Mouse (Mus musculus): ENCODE data around the gene Nr1h3. TPM values are rescaled to one million over a fixed set of nuclear protein-coding genes. Genes with fewer than 3 reads are reported as not detected.
A peak's percentile ranks its signal among the peaks of the same experiment; 100 is the strongest.

Nr1h3 gene
- total RNA-seq, 2 experiments from 2014 or later, result 3.4 to 7.1 TPM

GRCm38 (mm10) chr2:91220501-91220900 lies 17.9 kb upstream of the Nr1h3 start:
- no peak for DNase-seq (ENCODE audit: extremely low spot score in 1 of 2, low spot score in 2 of 2)
- Histone ChIP-seq H3K27ac (no peak overlapping the region), H3K4me3 (no peak overlapping the region)
- intact Hi-C loops (cut with DNase I), result no loop called here
- TF ChIP-seq CTCF (IDR thresholded peaks at IDR 0.05), result no peak

GRCm38 (mm10) chr2:91217032-91217431 lies 14.4 kb upstream of the Nr1h3 start:
- intact Hi-C loops (cut with DNase I), result no loop called here
- Histone ChIP-seq H3K27ac (no peak overlapping the region; the same call in 1 of the 2 replicates), H3K4me3 (no peak overlapping the region)
- TF ChIP-seq CTCF (IDR thresholded peaks at IDR 0.05), result no peak
- no peak for DNase-seq (ENCODE audit: extremely low spot score in 1 of 2, low spot score in 2 of 2)

GRCm38 (mm10) chr2:91213311-91213710 lies 10.7 kb upstream of the Nr1h3 start:
- H3K4me3 ChIP-seq, result no peak overlapping the region
- intact Hi-C loops (cut with DNase I), result no loop called here
- H3K27ac ChIP-seq, result no peak overlapping the region
- DNase-seq (ENCODE audit: extremely low spot score in 1 of 2, low spot score in 2 of 2), result no peak
- TF ChIP-seq CTCF (IDR thresholded peaks at IDR 0.05), result peak; percentile 16

- no peak for TF ChIP-seq CTCF (IDR thresholded peaks at IDR 0.05)
- no peak for DNase-seq (ENCODE audit: extremely low spot score in 1 of 2, low spot score in 2 of 2)
- intact Hi-C loops (cut with DNase I), result no loop called here
Measured at GRCm38 (mm10) chr2:91206254-91206775, 3.7 kb upstream of the Nr1h3 start.

GRCm38 (mm10) chr2:91202972-91203656 lies 480 bp upstream of the Nr1h3 start:
- no peak for TF ChIP-seq CTCF (IDR thresholded peaks at IDR 0.05)
- no peak for DNase-seq (ENCODE audit: extremely low spot score in 1 of 2, low spot score in 2 of 2)
- H3K27ac ChIP-seq, result peak overlapping the region; percentile 96
- intact Hi-C loops (cut with DNase I), result loop anchor here (1.0 to 2.0 kb wide), 3 partner anchors 21 to 133 kb away; partner anchors contain the start of genes Ddb2 and Slc39a13
- H3K4me3 ChIP-seq, result peak overlapping the region; percentile 74

More at GRCm38 (mm10) chr2:91206254-91206775, 3.7 kb upstream of the Nr1h3 start:
- no peak overlapping the region; the same call in 1 of the 2 replicates for H3K27ac ChIP-seq
- H3K4me3 ChIP-seq, result no peak overlapping the region

- no peak for TF ChIP-seq CTCF (IDR thresholded peaks at IDR 0.05)
- no peak for DNase-seq (ENCODE audit: extremely low spot score in 1 of 2, low spot score in 2 of 2)
- H3K27ac ChIP-seq, result no peak overlapping the region; the same call in none of the 2 replicates
- intact Hi-C loops (cut with DNase I), result no loop called here
- H3K4me3 ChIP-seq, result no peak overlapping the region
Measured at GRCm38 (mm10) chr2:91198888-91199287, 3.7 kb downstream of the Nr1h3 start.

GRCm38 (mm10) chr2:91196577-91197001 lies 6.0 kb downstream of the Nr1h3 start:
- intact Hi-C loops (cut with DNase I), result no loop called here
- TF ChIP-seq CTCF (IDR thresholded peaks at IDR 0.05), result no peak
- H3K4me3 ChIP-seq, result no peak overlapping the region
- DNase-seq (ENCODE audit: extremely low spot score in 1 of 2, low spot score in 2 of 2), result peak in 1 of 2 experiments; percentile 32
- peak overlapping the region; percentile 64 for H3K27ac ChIP-seq

- peak overlapping the region; percentile 35 for H3K4me3 ChIP-seq
- intact Hi-C loops (cut with DNase I), result no loop called here
- TF ChIP-seq CTCF (IDR thresholded peaks at IDR 0.05), result peak; percentile 63
- peak overlapping the region; percentile 45 for H3K27ac ChIP-seq
- DNase-seq (ENCODE audit: extremely low spot score in 1 of 2, low spot score in 2 of 2), result peak in 1 of 2 experiments; percentile 38
Measured at GRCm38 (mm10) chr2:91194624-91195332, 7.9 kb downstream of the Nr1h3 start.

- intact Hi-C loops (cut with DNase I), result no loop called here
- H3K4me3 ChIP-seq, result no peak overlapping the region
- no peak overlapping the region for H3K27ac ChIP-seq
- no peak for TF ChIP-seq CTCF (IDR thresholded peaks at IDR 0.05)
- no peak for DNase-seq (ENCODE audit: extremely low spot score in 1 of 2, low spot score in 2 of 2)
Measured at GRCm38 (mm10) chr2:91190501-91190900, 12.1 kb downstream of the Nr1h3 start.

- no peak overlapping the region for H3K4me3 ChIP-seq
- TF ChIP-seq CTCF (IDR thresholded peaks at IDR 0.05), result no peak
- intact Hi-C loops (cut with DNase I), result no loop called here
- H3K27ac ChIP-seq, result peak overlapping the region; percentile 55; the same call in 1 of the 2 replicates
- DNase-seq (ENCODE audit: extremely low spot score in 1 of 2, low spot score in 2 of 2), result no peak
Measured at GRCm38 (mm10) chr2:91187431-91187830, 15.2 kb downstream of the Nr1h3 start.

GRCm38 (mm10) chr2:91186208-91186607 lies 16.4 kb downstream of the Nr1h3 start:
- H3K4me3 ChIP-seq, result no peak overlapping the region
- no peak for TF ChIP-seq CTCF (IDR thresholded peaks at IDR 0.05)
- intact Hi-C loops (cut with DNase I), result no loop called here
- DNase-seq (ENCODE audit: extremely low spot score in 1 of 2, low spot score in 2 of 2), result no peak
- H3K27ac ChIP-seq, result no peak overlapping the region

All from left cerebral cortex, adult 2 months (tissue).